Mouse (Mus musculus) C2C12 (cell line): Measurements from ENCODE around the gene Wdr77. TPM values are rescaled to one million over a fixed set of nuclear protein-coding genes. Genes with fewer than 3 reads are reported as not detected.
"Not testable (repeated sequence)": the region's sequence is repeated elsewhere in the genome, so short reads cannot be mapped to it uniquely, and the experiment has no call there.

Experiments
- H3K27me3 ChIP-seq: one replicate; pipeline ENCODE4 v1.6.1; 2011; ENCODE audit not compliant: control insufficient read depth, insufficient read depth, insufficient read length
- H3K36me3 ChIP-seq: one replicate; pipeline ENCODE4 v1.6.1; 2011; ENCODE audit not compliant: control insufficient read depth, insufficient read depth
- H3K4me3 ChIP-seq: one replicate; pipeline ENCODE4 v1.5.1; 2011; ENCODE audit warnings: mild to moderate bottlenecking, control low read depth; ENCODE audit not compliant: poor library complexity, insufficient read depth, severe bottlenecking
- H3K79me2 ChIP-seq: one replicate; pipeline ENCODE4 v1.6.1; 2011; ENCODE audit not compliant: control insufficient read depth, insufficient read depth
- H3K79me3 ChIP-seq: one replicate; pipeline ENCODE4 v1.6.1; 2011; ENCODE audit warnings: low read depth, control low read depth
- H3ac ChIP-seq: one replicate; pipeline ENCODE3; 2011; ENCODE audit warnings: low read depth; ENCODE audit not compliant: control insufficient read depth, insufficient read length
- CEBPB ChIP-seq: IDR thresholded peaks from one replicate; pipeline ENCODE4 v1.6.1; 2011; ENCODE audit warnings: low read depth, mild to moderate bottlenecking, control low read depth, moderate library complexity
- CTCF ChIP-seq: IDR thresholded peaks from one replicate; pipeline ENCODE4 v1.5.1; 2011; ENCODE audit not compliant: control insufficient read depth, insufficient read depth, insufficient read length
- FOSL1 ChIP-seq: IDR thresholded peaks from one replicate; pipeline ENCODE4 v1.8.0; 2011; ENCODE audit warnings: mild to moderate bottlenecking, low read length; ENCODE audit not compliant: poor library complexity, insufficient read depth, severe bottlenecking
- MAX ChIP-seq: IDR thresholded peaks from one replicate; pipeline ENCODE4 v1.6.1; 2011; ENCODE audit warnings: mild to moderate bottlenecking, control low read depth
- MYOD1 ChIP-seq: IDR thresholded peaks from one replicate; pipeline ENCODE4 v1.6.1; 2011; ENCODE audit warnings: low read depth; ENCODE audit not compliant: control insufficient read depth, insufficient read length
- MYOG ChIP-seq: IDR thresholded peaks from one replicate; pipeline ENCODE4 v1.6.1; 2011; ENCODE audit not compliant: control insufficient read depth, insufficient read length; ENCODE audit errors: extremely low read depth
- USF1 ChIP-seq: IDR thresholded peaks from one replicate; pipeline ENCODE4 v1.6.1; 2011; ENCODE audit warnings: low read depth, mild to moderate bottlenecking, control low read depth, moderate library complexity
- polyA plus RNA-seq: library from polyadenylated mRNA; unstranded; fragments of >200 nt; fragmentation: generic; extraction: Trizol; gene quantifications from one replicate; pipeline ENCODE4 v1.2.1, GENCODE M21; 2012; ENCODE audit warnings: missing spikeins

Wdr77 gene
- polyA plus RNA-seq, 1 experiment = 90.2 TPM

- no peaks in the 10 kb centered on the region for H3K36me3 ChIP-seq
- TF ChIP-seq MYOG (no peak), USF1 (peak; percentile 57)
These were observed 41.4 kb upstream of the Wdr77 start for GRCm38 (mm10) chr3:105917656-105918354.

GRCm38 (mm10) chr3:105918355-105918745, 40.8 kb upstream of the Wdr77 start:
- no peaks in the 10 kb centered on the region for H3K79me3 ChIP-seq
- H3K36me3 ChIP-seq = no peaks in the 10 kb centered on the region
- H3ac ChIP-seq = no peak overlapping the region
- H3K4me3 ChIP-seq = no peak overlapping the region
- no peaks in the 10 kb centered on the region for H3K79me2 ChIP-seq
- TF ChIP-seq MYOD1 (no peak), MYOG (no peak), CEBPB (no peak), FOSL1 (no peak), USF1 (no peak), MAX (no peak), CTCF (no peak)
- no peaks in the 10 kb centered on the region for H3K27me3 ChIP-seq

More at GRCm38 (mm10) chr3:105917656-105918354, 41.4 kb upstream of the Wdr77 start:
- H3K27me3 ChIP-seq = no peaks in the 10 kb centered on the region
- no peak overlapping the region for H3ac ChIP-seq
- H3K79me3 ChIP-seq = no peaks in the 10 kb centered on the region
- no peak overlapping the region for H3K4me3 ChIP-seq
- no peaks in the 10 kb centered on the region for H3K79me2 ChIP-seq

GRCm38 (mm10) chr3:105920743-105921142, 38.4 kb upstream of the Wdr77 start:
- H3K36me3 ChIP-seq, H3K79me2 ChIP-seq, H3K79me3 ChIP-seq, H3K4me3 ChIP-seq, H3K27me3 ChIP-seq, H3ac ChIP-seq: not testable (repeated sequence)

- no peaks in the 10 kb centered on the region for H3K36me3 ChIP-seq
- no peak overlapping the region for H3ac ChIP-seq
- no peaks in the 10 kb centered on the region for H3K79me3 ChIP-seq
- H3K27me3 ChIP-seq = no peaks in the 10 kb centered on the region
- H3K79me2 ChIP-seq = no peaks in the 10 kb centered on the region
- TF ChIP-seq CEBPB = no peak
- no peak overlapping the region for H3K4me3 ChIP-seq
These were observed 37.2 kb upstream of the Wdr77 start for GRCm38 (mm10) chr3:105921959-105922358.

- Histone ChIP-seq H3K79me2 (no peaks in the 10 kb centered on the region), H3K4me3 (no peak overlapping the region), H3K79me3 (no peaks in the 10 kb centered on the region), H3K36me3 (no peaks in the 10 kb centered on the region), H3K27me3 (no peaks in the 10 kb centered on the region), H3ac (no peak overlapping the region)
- TF ChIP-seq MYOG (no peak), CEBPB (no peak)
These were observed 34.6 kb upstream of the Wdr77 start for GRCm38 (mm10) chr3:105924616-105925015.

- H3ac ChIP-seq = no peak overlapping the region
- no peak for TF ChIP-seq MYOD1
- no peak for TF ChIP-seq USF1
- TF ChIP-seq MAX = no peak
- TF ChIP-seq MYOG = no peak
- TF ChIP-seq CEBPB = no peak
- no peaks in the 10 kb centered on the region for H3K79me2 ChIP-seq
- no peaks in the 10 kb centered on the region for H3K79me3 ChIP-seq
- H3K36me3 ChIP-seq = no peaks in the 10 kb centered on the region
- no peak overlapping the region for H3K4me3 ChIP-seq
- H3K27me3 ChIP-seq = no peaks in the 10 kb centered on the region
These were observed 31.5 kb upstream of the Wdr77 start for GRCm38 (mm10) chr3:105927561-105928194.

- Histone ChIP-seq H3ac (no peak overlapping the region), H3K27me3 (no peaks in the 10 kb centered on the region), H3K79me2 (no peaks in the 10 kb centered on the region), H3K4me3 (no peak overlapping the region), H3K79me3 (no peaks in the 10 kb centered on the region), H3K36me3 (no peaks in the 10 kb centered on the region)
- TF ChIP-seq CTCF = no peak
- TF ChIP-seq USF1 = no peak
- TF ChIP-seq MYOG = no peak
- TF ChIP-seq MYOD1 = no peak
- TF ChIP-seq CEBPB = no peak
- no peak for TF ChIP-seq MAX
- TF ChIP-seq FOSL1 = no peak
These were observed 31.0 kb upstream of the Wdr77 start for GRCm38 (mm10) chr3:105928195-105928569.
